Mouse (Mus musculus) forebrain, embryonic 15.5 days (tissue): ENCODE results near the gene Acot2. TPM values are rescaled to one million over a fixed set of nuclear protein-coding genes. Genes with fewer than 3 reads are reported as not detected.
A peak's percentile ranks its signal among the peaks of the same experiment; 100 is the strongest.
"Not testable (repeated sequence)": the region's sequence is repeated elsewhere in the genome, so short reads cannot be mapped to it uniquely, and the experiment has no call there.

Source experiments
- ATAC-seq: fragments of 200-750 bp; cut with Nextera tagmentation; replicated peaks from 2 replicates; pipeline ENCODE4 v1.8.0; 2017; ENCODE audit warnings: mild to moderate bottlenecking, moderate TSS enrichment, moderate library complexity
- H3K27ac ChIP-seq: fragments of 300-500 bp; sonication (generic); replicated peaks from 2 replicates; pipeline ENCODE4 v1.5.1; 2015; ENCODE audit warnings: mild to moderate bottlenecking, inconsistent platforms
- H3K27me3 ChIP-seq: fragments of 300-500 bp; sonication (generic); 2 replicates; pipeline ENCODE4 v1.6.1; 2015; ENCODE audit warnings: inconsistent platforms
- H3K36me3 ChIP-seq: fragments of 300-500 bp; sonication (generic); 2 replicates; pipeline ENCODE4 v1.6.1; 2015; ENCODE audit warnings: mild to moderate bottlenecking, inconsistent platforms
- H3K4me1 ChIP-seq: fragments of 300-500 bp; sonication (generic); 2 replicates; pipeline ENCODE4 v1.6.1; 2015; ENCODE audit warnings: inconsistent platforms
- H3K4me2 ChIP-seq: fragments of 300-500 bp; sonication (generic); replicated peaks from 2 replicates; pipeline ENCODE4 v1.6.1; 2015; ENCODE audit warnings: mild to moderate bottlenecking, inconsistent platforms
- H3K4me3 ChIP-seq: fragments of 300-500 bp; sonication (generic); 2 replicates; pipeline ENCODE4 v1.5.1; 2015; ENCODE audit warnings: mild to moderate bottlenecking, inconsistent platforms
- H3K9ac ChIP-seq: fragments of 300-500 bp; sonication (generic); replicated peaks from 2 replicates; pipeline ENCODE4 v1.6.1; 2015; ENCODE audit warnings: mild to moderate bottlenecking, inconsistent platforms
- H3K9me3 ChIP-seq: fragments of 300-500 bp; sonication (generic); 2 replicates; pipeline ENCODE4 v1.6.1; 2016; ENCODE audit warnings: inconsistent platforms
- WGBS: fragments of 180-500 bp; shearing (Covaris S2); methylation state at CpG from one replicate; pipeline ENCODE4 v1.1.7; 2015; ENCODE audit warnings: mixed read lengths; 5-methylcytosine and 5-hydroxymethylcytosine counted together
- polyA plus RNA-seq: library from polyadenylated mRNA; unstranded; fragments of >200 nt; fragmentation: Nextera tagmentation; extraction: Ambion mirVana; gene quantifications from 2 replicates; pipeline ENCODE4 v1.2.1, GENCODE M21; 2015

Acot2 gene
- polyA plus RNA-seq, 1 experiment from 2014 or later, result 12.4 TPM

DNA sequence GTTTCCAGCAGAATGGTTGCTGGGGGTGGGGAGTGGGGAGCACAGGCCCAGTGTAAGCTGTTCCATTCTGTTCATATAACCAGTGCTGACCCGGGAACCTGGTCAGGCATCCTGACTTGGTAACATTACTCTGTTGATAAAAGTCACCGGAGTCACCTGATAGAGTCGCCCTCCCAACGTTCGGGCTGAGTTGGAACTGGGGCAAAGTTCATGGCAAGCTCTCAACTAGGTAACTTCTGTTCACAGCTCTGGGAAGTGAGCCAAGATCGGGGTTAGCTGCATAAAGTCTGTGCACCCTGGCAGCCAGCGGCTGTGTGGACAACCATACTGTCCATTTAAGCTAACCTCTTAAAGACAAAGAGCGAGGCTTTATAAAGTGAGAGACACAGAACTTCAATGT, 11.6 kb downstream of the Acot2 start:
- H3K4me1 ChIP-seq, ATAC-seq: not testable (repeated sequence)

DNA sequence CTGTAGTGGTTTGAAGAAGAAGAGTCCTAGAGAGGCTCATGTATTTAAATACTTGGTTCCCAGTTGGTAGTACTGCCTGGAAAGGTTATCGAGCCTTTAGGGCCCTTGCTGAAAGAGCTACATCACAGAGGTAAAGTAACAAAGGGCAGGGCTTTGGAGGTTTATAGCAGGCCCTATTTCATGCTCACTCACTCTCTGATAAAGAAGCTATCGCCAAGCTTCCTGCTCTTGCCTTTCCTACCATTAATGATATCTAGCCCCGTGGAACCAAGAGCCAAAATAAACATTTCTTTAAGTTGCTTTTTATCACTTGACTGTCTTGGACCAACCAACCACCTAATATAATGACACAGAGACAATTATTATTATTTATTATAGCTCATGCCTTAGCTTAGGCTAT, 12.8 kb downstream of the Acot2 start:
- WGBS, result 93% methylated on average over 3 of the region's 3 CpGs
- H3K4me3 ChIP-seq, result no peak overlapping the region
- H3K9me3 ChIP-seq, result no peaks in the 10 kb centered on the region
- H3K27me3 ChIP-seq, result no peaks in the 10 kb centered on the region
- ATAC-seq, result no peak
- H3K4me2 ChIP-seq, result no peak overlapping the region
- H3K36me3 ChIP-seq, result no peaks in the 10 kb centered on the region
- H3K27ac ChIP-seq, result no peak overlapping the region
- peaks cover 7% of the 10 kb centered on the region; the same call in 1 of the 2 replicates for H3K4me1 ChIP-seq
- H3K9ac ChIP-seq, result no peak overlapping the region

More for the DNA sequence above, 11.6 kb downstream of the Acot2 start:
- not testable (repeated sequence) for H3K4me2 ChIP-seq, H3K4me3 ChIP-seq, H3K27me3 ChIP-seq, H3K9me3 ChIP-seq, H3K36me3 ChIP-seq, H3K27ac ChIP-seq, H3K9ac ChIP-seq
- 68% methylated on average over 8 of the region's 8 CpGs for WGBS

DNA sequence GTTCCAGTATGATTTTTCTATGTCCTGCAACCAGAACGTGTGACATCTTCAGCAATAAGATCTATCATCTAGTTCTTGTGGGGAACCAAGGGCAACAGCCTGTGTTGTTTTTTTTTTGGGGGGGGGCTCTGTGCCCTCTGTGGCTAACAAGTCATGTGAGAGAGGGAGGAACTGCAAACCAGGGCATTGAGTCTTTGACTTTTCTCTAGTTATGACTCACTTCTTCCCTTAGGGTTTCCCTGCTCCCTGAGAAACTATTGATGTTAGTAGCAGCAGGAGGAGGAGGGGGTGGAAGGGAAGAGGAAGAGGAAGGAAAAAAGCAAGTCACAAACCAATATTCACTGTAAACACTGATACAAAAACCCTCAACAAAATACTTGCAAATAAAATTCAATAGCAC, 16.2 kb downstream of the Acot2 start:
- ATAC-seq, result no peak
- WGBS, result 91% methylated on average over 1 of the region's 1 CpGs
- H3K4me1 ChIP-seq, result peaks cover 6% of the 10 kb centered on the region; the same call in 1 of the 2 replicates
- H3K27ac ChIP-seq, result no peak overlapping the region
- H3K27me3 ChIP-seq, result no peaks in the 10 kb centered on the region
- H3K4me2 ChIP-seq, result no peak overlapping the region
- H3K9me3 ChIP-seq, result no peaks in the 10 kb centered on the region
- no peak overlapping the region for H3K9ac ChIP-seq
- no peaks in the 10 kb centered on the region for H3K36me3 ChIP-seq
- no peak overlapping the region for H3K4me3 ChIP-seq

GRCm38 (mm10) chr12:84008251-84008650, 20.6 kb downstream of the Acot2 start:
- peak overlapping the region; percentile 83; the same call in 1 of the 2 replicates for H3K27ac ChIP-seq
- H3K9ac ChIP-seq, result no peak overlapping the region
- H3K4me3 ChIP-seq, result no peak overlapping the region
- H3K36me3 ChIP-seq, result no peaks in the 10 kb centered on the region
- ATAC-seq, result no peak
- H3K4me2 ChIP-seq, result no peak overlapping the region
- no peaks in the 10 kb centered on the region for H3K9me3 ChIP-seq
- 84% methylated on average over 12 of the region's 12 CpGs for WGBS
- peaks cover 42% of the 10 kb centered on the region for H3K4me1 ChIP-seq
- no peaks in the 10 kb centered on the region for H3K27me3 ChIP-seq

DNA sequence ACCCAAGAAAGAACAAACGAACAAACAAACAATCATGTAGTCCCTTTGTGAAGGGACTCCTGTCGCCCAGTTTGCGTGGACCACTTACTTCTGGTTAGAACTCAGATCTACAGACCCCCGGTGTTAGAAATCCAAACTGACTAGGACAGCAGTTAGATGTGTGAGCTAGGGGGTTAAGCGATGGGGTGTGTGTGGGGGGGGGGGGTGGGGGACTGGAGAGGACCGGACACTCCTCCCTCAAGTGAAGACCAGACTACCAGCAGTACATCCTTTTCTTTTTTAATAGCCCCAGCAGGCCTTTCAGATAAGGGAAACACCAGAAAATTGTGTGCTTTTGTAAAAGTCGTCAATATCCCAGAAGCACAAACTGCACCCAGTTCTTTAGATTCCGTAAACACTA, 21.1 kb downstream of the Acot2 start:
- Histone ChIP-seq H3K4me2 (peak overlapping the region; percentile 44), H3K4me1 (peaks cover 42% of the 10 kb centered on the region), H3K9ac (no peak overlapping the region; the same call in 1 of the 2 replicates), H3K36me3 (no peaks in the 10 kb centered on the region), H3K27ac (peak overlapping the region; percentile 83), H3K9me3 (no peaks in the 10 kb centered on the region), H3K4me3 (peak overlapping the region; percentile 48), H3K27me3 (no peaks in the 10 kb centered on the region)
- no peak for ATAC-seq
- 37% methylated on average over 8 of the region's 8 CpGs for WGBS

DNA sequence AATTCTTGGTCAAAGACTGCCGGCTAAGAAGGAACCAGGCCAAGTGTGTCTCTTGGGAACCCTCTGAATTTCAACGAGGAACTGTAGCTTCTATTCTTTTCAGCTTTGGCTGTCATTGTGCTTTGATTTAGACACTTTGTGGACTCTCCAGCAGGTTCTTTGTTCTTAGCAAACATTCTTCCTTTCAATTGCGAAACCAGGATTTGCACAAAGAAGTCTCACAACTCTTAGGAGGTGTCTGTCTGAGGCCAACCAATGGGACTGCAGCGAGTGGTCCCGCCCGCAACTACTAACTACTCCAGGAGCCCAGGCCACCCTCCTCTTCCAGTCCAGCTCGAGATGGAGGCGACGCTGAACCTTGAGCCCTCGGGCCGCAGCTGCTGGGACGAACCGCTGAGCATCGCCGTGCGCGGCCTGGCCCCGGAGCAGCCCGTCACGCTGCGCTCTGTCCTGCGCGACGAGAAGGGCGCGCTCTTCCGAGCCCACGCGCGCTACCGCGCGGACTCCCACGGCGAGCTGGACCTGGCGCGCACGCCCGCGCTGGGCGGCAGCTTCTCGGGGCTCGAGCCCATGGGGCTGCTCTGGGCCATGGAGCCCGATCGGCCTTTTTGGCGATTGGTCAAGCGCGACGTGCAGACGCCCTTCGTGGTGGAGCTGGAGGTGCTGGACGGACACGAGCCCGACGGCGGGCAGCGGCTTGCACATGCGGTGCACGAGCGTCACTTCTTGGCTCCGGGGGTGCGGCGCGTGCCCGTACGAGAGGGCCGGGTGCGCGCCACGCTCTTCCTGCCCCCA, 21.7 kb downstream of the Acot2 start, which contains the start of gene Acot1:
Acot1 (plus strand) TSS at position 320 of the 795 bp plus-strand sequence.
- WGBS, result under 1% methylated on average over 57 of the region's 70 CpGs

DNA sequence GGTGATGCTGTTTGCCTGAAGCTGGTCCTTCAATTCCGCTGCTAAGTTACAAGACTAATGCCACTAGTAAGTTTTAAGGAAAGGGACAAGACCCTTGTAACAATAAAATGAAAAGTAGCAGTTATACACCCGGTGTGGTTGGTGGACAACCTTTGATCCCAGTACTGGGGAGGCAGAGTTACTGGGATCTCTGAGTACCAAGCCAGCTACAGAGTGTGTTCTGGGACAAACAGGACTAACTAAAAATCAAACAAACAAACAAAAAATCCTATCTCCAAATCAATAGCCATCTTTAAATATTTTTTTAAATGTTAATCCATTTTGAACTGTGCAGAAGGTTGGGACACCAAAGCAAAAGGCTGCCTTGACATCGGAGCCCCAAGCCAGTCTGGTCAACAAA, 22.5 kb downstream of the Acot2 start:
- WGBS, result 66% methylated on average over 3 of the region's 3 CpGs
- Histone ChIP-seq H3K9ac (peak overlapping the region; percentile 60; the same call in 1 of the 2 replicates), H3K4me3 (peak overlapping the region; percentile 48)

More for the DNA sequence above, 21.7 kb downstream of the Acot2 start, which contains the start of gene Acot1:
- peak; percentile 95 for ATAC-seq
- H3K27me3 ChIP-seq, H3K36me3 ChIP-seq, H3K9me3 ChIP-seq: not testable (repeated sequence)
- H3K27ac ChIP-seq, result peak within 1 kb of the TSS; percentile 83
- H3K4me2 ChIP-seq, result peak within 1 kb of the TSS; percentile 44
- H3K9ac ChIP-seq, result peak within 1 kb of the TSS; percentile 60
- peak within 1 kb of the TSS; percentile 48 for H3K4me3 ChIP-seq
- H3K4me1 ChIP-seq, result peaks cover 42% of the 10 kb centered on the region

GRCm38 (mm10) chr12:84011251-84012040, 23.8 kb downstream of the Acot2 start:
- 15% methylated on average over 12 of the region's 12 CpGs for WGBS
- peak overlapping the region; percentile 44 for H3K4me2 ChIP-seq
- peak overlapping the region; percentile 36; the same call in 1 of the 2 replicates for H3K9ac ChIP-seq
- peak overlapping the region; percentile 83 for H3K27ac ChIP-seq
- H3K4me1 ChIP-seq, result peaks cover 42% of the 10 kb centered on the region
- no peaks in the 10 kb centered on the region for H3K36me3 ChIP-seq
- ATAC-seq, result peak; percentile 69
- H3K27me3 ChIP-seq, result no peaks in the 10 kb centered on the region
- H3K4me3 ChIP-seq, result peak overlapping the region; percentile 48
- H3K9me3 ChIP-seq, result no peaks in the 10 kb centered on the region

More for the DNA sequence above, 22.5 kb downstream of the Acot2 start:
- ATAC-seq, result no peak
- H3K4me1 ChIP-seq, result peaks cover 42% of the 10 kb centered on the region
- H3K27ac ChIP-seq, result peak overlapping the region; percentile 83
- no peaks in the 10 kb centered on the region for H3K27me3 ChIP-seq
- peak overlapping the region; percentile 44 for H3K4me2 ChIP-seq
- no peaks in the 10 kb centered on the region for H3K9me3 ChIP-seq
- H3K36me3 ChIP-seq, result no peaks in the 10 kb centered on the region

DNA sequence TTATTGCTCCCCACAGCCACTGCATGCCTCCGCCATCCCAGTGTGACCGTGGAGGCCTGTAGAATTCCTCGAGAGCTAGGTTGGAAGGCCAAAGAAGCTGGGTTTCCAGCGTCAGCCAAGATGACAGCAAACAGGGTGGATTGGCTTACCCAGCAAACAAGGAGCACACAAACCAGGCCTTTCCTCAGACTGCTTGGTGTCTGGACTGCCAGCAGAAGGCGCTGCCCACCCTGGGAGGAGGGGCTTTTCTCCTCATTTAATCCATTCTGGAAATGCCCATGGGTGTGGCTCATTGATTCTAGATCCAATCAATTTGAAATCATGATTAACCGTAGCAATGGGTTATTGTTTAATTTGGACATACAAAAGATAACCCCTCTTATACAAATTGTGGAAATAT, 25.5 kb downstream of the Acot2 start:
- Histone ChIP-seq H3K9me3 (no peaks in the 10 kb centered on the region), H3K27me3 (no peaks in the 10 kb centered on the region), H3K4me2 (no peak overlapping the region), H3K9ac (no peak overlapping the region), H3K36me3 (no peaks in the 10 kb centered on the region), H3K4me1 (peaks cover 42% of the 10 kb centered on the region), H3K4me3 (no peak overlapping the region), H3K27ac (no peak overlapping the region)
- no peak for ATAC-seq
- 63% methylated on average over 6 of the region's 6 CpGs for WGBS

- H3K9me3 ChIP-seq, result no peaks in the 10 kb centered on the region
- H3K4me2 ChIP-seq, result no peak overlapping the region
- ATAC-seq, result no peak
- no peaks in the 10 kb centered on the region for H3K27me3 ChIP-seq
- H3K4me3 ChIP-seq, result no peak overlapping the region
- WGBS, result 93% methylated on average over 7 of the region's 7 CpGs
- H3K36me3 ChIP-seq, result no peaks in the 10 kb centered on the region
- H3K4me1 ChIP-seq, result peaks cover 38% of the 10 kb centered on the region
- no peak overlapping the region for H3K9ac ChIP-seq
- no peak overlapping the region for H3K27ac ChIP-seq
Measured at GRCm38 (mm10) chr12:84013701-84014100, 26.0 kb downstream of the Acot2 start.

DNA sequence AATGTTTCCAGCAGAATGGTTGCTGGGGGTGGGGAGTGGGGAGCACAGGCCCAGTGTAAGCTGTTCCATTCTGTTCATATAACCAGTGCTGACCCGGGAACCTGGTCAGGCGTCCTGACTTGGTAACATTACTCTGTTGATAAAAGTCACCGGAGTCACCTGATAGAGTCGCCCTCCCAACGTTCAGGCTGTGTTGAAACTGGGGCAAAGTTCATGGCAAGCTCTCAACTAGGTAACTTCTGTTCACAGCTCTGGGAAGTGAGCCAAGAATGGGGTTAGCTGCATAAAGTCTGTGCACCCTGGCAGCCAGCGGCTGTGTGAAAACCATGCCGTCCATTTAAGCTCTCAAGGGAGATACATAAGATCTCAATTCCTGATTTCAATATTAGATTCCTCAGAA, 32.9 kb downstream of the Acot2 start:
- H3K4me2 ChIP-seq, H3K27ac ChIP-seq, H3K4me1 ChIP-seq, H3K9ac ChIP-seq, ATAC-seq, H3K36me3 ChIP-seq, H3K27me3 ChIP-seq, H3K4me3 ChIP-seq, H3K9me3 ChIP-seq: not testable (repeated sequence)
- WGBS, result 52% methylated on average over 7 of the region's 7 CpGs

DNA sequence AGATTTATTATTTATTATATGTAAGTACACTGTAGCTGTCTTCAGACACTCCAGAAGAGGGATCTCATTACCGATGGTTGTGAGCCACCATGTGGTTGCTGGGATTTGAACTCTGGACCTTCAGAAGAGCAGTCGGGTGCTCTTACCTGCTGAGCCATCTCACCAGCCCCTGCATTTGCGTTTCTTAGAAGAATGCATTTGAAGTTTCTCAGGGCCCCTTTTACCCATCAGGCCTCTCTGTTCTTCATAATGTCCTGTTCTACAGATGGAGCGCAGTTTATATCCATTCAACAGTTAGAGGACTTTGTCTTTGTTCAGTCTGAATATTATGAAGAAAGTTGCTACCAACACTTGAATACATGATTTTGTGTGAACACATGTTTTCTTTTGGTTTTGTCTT, 34.6 kb downstream of the Acot2 start:
- H3K9me3 ChIP-seq, ATAC-seq, H3K4me3 ChIP-seq, H3K9ac ChIP-seq, H3K36me3 ChIP-seq, H3K4me2 ChIP-seq, H3K27me3 ChIP-seq, H3K27ac ChIP-seq, H3K4me1 ChIP-seq: not testable (repeated sequence)
- 90% methylated on average over 4 of the region's 4 CpGs for WGBS
